Comparison of ENCODE assay signal across 7 mouse cellular contexts in genomic region chr7:19272173-19272764, GRCm38 (mm10). TPM values are rescaled to one million over a fixed set of nuclear protein-coding genes. Genes with fewer than 3 reads are reported as not detected.
DNase-seq lines count a peak whose midpoint lies in the region; ATAC-seq and TF ChIP-seq lines count a peak whose summit lies in the region.

No protein-coding gene starts in this region.

- peaks cover 7 to 9% of the 10 kb centered on the region in 2 experiments; a peak in 2 of 4 replicates for H3K4me1 ChIP-seq in ES-E14 (ENCODE audit: control insufficient read depth in 2 of 2, insufficient read depth in 2 of 2, low read length in 2 of 2, poor library complexity in 1 of 2)
- H3K4me1 ChIP-seq in embryonic facial prominence, embryonic 14.5 days (ENCODE audit: control insufficient read depth, insufficient read depth, low read length), result peaks cover 14% of the 10 kb centered on the region; the same call in 1 of the 2 replicates
- H3K4me1 ChIP-seq in limb, embryonic 11.5 days (ENCODE audit: control insufficient read depth, insufficient read depth, low read length), result peaks cover 17% of the 10 kb centered on the region
- peaks cover 13% of the 10 kb centered on the region for H3K4me1 ChIP-seq in midbrain, embryonic 11.5 days (ENCODE audit: control insufficient read depth, insufficient read depth, low read length)

- intact Hi-C loops in heart, postnatal 36 days (cut with DNase I), result no loop called here

- DNase-seq in ES-E14 (ENCODE audit: low read depth, low spot score), result peak; percentile 86
- DNase-seq in adrenal gland, postnatal 14 days, result peak; percentile 87
- DNase-seq in embryonic facial prominence, embryonic 14.5 days (ENCODE audit: low spot score), result peak; percentile 88
- peak; percentile 70 to 73 for DNase-seq in heart, postnatal 36 days
- peak; percentile 88 for DNase-seq in limb, embryonic 11.5 days (ENCODE audit: low spot score)
- peak; percentile 96 for DNase-seq in midbrain, embryonic 11.5 days (ENCODE audit: low spot score, missing footprints)
- peak; percentile 92 for DNase-seq in splenic B cell, adult 2 months (ENCODE audit: low read depth, low spot score)

- in situ Hi-C loops in ES-E14 (cut with MboI; ENCODE audit: low sequenced_read_pairs in 2 of 2, unreplicated experiment in 2 of 2), result no loop called here

- WGBS in embryonic facial prominence, embryonic 14.5 days, result under 1% methylated on average over 26 of the region's 36 CpGs
- under 1% methylated on average over 36 of the region's 36 CpGs for WGBS in limb, embryonic 11.5 days
- under 1% methylated on average over 36 of the region's 36 CpGs for WGBS in midbrain, embryonic 11.5 days

- no peaks in the 10 kb centered on the region for H3K9me3 ChIP-seq in ES-E14 (ENCODE audit: control insufficient read depth, insufficient read depth, low read depth, low read length)
- H3K9me3 ChIP-seq in embryonic facial prominence, embryonic 14.5 days (ENCODE audit: control insufficient read depth, low read length), result no peaks in the 10 kb centered on the region
- H3K9me3 ChIP-seq in limb, embryonic 11.5 days (ENCODE audit: control insufficient read depth, low read length), result no peaks in the 10 kb centered on the region
- no peaks in the 10 kb centered on the region for H3K9me3 ChIP-seq in midbrain, embryonic 11.5 days (ENCODE audit: control insufficient read depth, low read length)

- peak overlapping the region; percentile 86 to 98 for H3K4me3 ChIP-seq in ES-E14 (ENCODE audit: insufficient read depth in 1 of 2, low read depth in 1 of 2, low read length in 2 of 2, poor library complexity in 1 of 2, severe bottlenecking in 1 of 2)
- peak overlapping the region; percentile 83 for H3K4me3 ChIP-seq in embryonic facial prominence, embryonic 14.5 days (ENCODE audit: low read depth, low read length)
- peak overlapping the region; percentile 89 for H3K4me3 ChIP-seq in limb, embryonic 11.5 days (ENCODE audit: low read depth, low read length)
- peak overlapping the region; percentile 96 for H3K4me3 ChIP-seq in midbrain, embryonic 11.5 days (ENCODE audit: low read depth, low read length)

- peak; percentile 71 for ATAC-seq in embryonic facial prominence, embryonic 14.5 days (ENCODE audit: low read depth)
- peak; percentile 74 for ATAC-seq in limb, embryonic 11.5 days (ENCODE audit: insufficient number of reproducible peaks, low FRiP score, low TSS enrichment, low read depth)
- peak; percentile 76 for ATAC-seq in midbrain, embryonic 11.5 days (ENCODE audit: low FRiP score)

- peak overlapping the region; percentile 98 for H3K4me2 ChIP-seq in embryonic facial prominence, embryonic 14.5 days (ENCODE audit: low read depth, low read length)
- H3K4me2 ChIP-seq in limb, embryonic 11.5 days (ENCODE audit: low read depth, severe bottlenecking), result peak overlapping the region; percentile 99
- H3K4me2 ChIP-seq in midbrain, embryonic 11.5 days, result peak overlapping the region; percentile 97

- H3K9ac ChIP-seq in ES-E14 (ENCODE audit: insufficient read depth, low read depth, low read length, poor library complexity, severe bottlenecking), result peak overlapping the region; percentile 98
- peak overlapping the region; percentile 81 for H3K9ac ChIP-seq in embryonic facial prominence, embryonic 14.5 days (ENCODE audit: low read depth, low read length)
- peak overlapping the region; percentile 70 for H3K9ac ChIP-seq in limb, embryonic 11.5 days (ENCODE audit: low read length)
- H3K9ac ChIP-seq in midbrain, embryonic 11.5 days (ENCODE audit: low read length), result peak overlapping the region; percentile 85

- H3K27me3 ChIP-seq in embryonic facial prominence, embryonic 14.5 days (replicated peaks; ENCODE audit: control insufficient read depth, insufficient read depth, low read length), result no peaks in the 10 kb centered on the region
- no peaks in the 10 kb centered on the region for H3K27me3 ChIP-seq in limb, embryonic 11.5 days (ENCODE audit: control insufficient read depth, insufficient read depth, low read length)
- no peaks in the 10 kb centered on the region for H3K27me3 ChIP-seq in midbrain, embryonic 11.5 days (ENCODE audit: control insufficient read depth, insufficient read depth, low read length)
- H3K27me3 ChIP-seq in splenic B cell, adult 2 months (ENCODE audit: control insufficient read depth, insufficient read depth, low read length, poor library complexity, severe bottlenecking), result no peaks in the 10 kb centered on the region

- H3K27ac ChIP-seq in ES-E14 (ENCODE audit: insufficient read depth, low read depth, low read length, poor library complexity, severe bottlenecking), result peak overlapping the region; percentile 100
- peak overlapping the region; percentile 87 for H3K27ac ChIP-seq in embryonic facial prominence, embryonic 14.5 days (replicated peaks; ENCODE audit: low read depth, low read length)
- peak overlapping the region; percentile 63 for H3K27ac ChIP-seq in limb, embryonic 11.5 days (replicated peaks; ENCODE audit: low read depth, low read length)
- H3K27ac ChIP-seq in midbrain, embryonic 11.5 days (ENCODE audit: low read depth, low read length), result peak overlapping the region; percentile 61

- H3K36me3 ChIP-seq in ES-E14 (ENCODE audit: control insufficient read depth, insufficient read depth, low read length, poor library complexity, severe bottlenecking), result peaks cover 10% of the 10 kb centered on the region; the same call in 1 of the 2 replicates
- peaks cover 7% of the 10 kb centered on the region for H3K36me3 ChIP-seq in embryonic facial prominence, embryonic 14.5 days (ENCODE audit: control insufficient read depth, insufficient read depth, low read length)
- H3K36me3 ChIP-seq in limb, embryonic 11.5 days (ENCODE audit: control insufficient read depth, insufficient read depth, low read length), result no peaks in the 10 kb centered on the region
- no peaks in the 10 kb centered on the region for H3K36me3 ChIP-seq in midbrain, embryonic 11.5 days (ENCODE audit: control insufficient read depth, insufficient read depth, low read length)
- no peaks in the 10 kb centered on the region for H3K36me3 ChIP-seq in splenic B cell, adult 2 months (ENCODE audit: control insufficient read depth, insufficient read depth, low read length, poor library complexity, severe bottlenecking)

TF ChIP-seq in ES-E14, 5 proteins besides CTCF, POLR2A, EP300 and RAD21:
- TF ChIP-seq HCFC1 (IDR thresholded peaks at IDR 0.05; ENCODE audit: borderline replicate concordance, insufficient read depth, low read length) (0 out of 2 replicates have a peak, but pooled peaks have one; percentile 28), ZNF384 (IDR thresholded peaks at IDR 0.05; ENCODE audit: low read depth, low read length) (no peak), CHD2 (IDR thresholded peaks at IDR 0.05; ENCODE audit: low read depth, low read length) (no peak), ZC3H11A (IDR thresholded peaks at IDR 0.05; ENCODE audit: borderline replicate concordance, low read depth, low read length) (no peak)

RNA-seq across cellular contexts. Expression of gene Vasp, which starts 0.7 kb away (rescaled TPM):
- 92.5 and 108 TPM in 2 replicates for total RNA-seq in ES-E14 (2012; rRNA removed)
- total RNA-seq in adrenal gland, postnatal 14 days (2021), result 62.0 and 79.0 TPM in 2 replicates
- 70.0 and 70.7 TPM in 2 replicates for polyA plus RNA-seq in embryonic facial prominence, embryonic 14.5 days (2014; fragmentation: Nextera tagmentation; extraction: Ambion mirVana)
- total RNA-seq in heart, postnatal 36 days (2021), result 10 to 100 TPM; 32.6 to 36.1 TPM
- 62.3 and 65.6 TPM in 2 replicates for polyA plus RNA-seq in limb, embryonic 11.5 days (2014; fragmentation: Nextera tagmentation; extraction: Ambion mirVana)
- 46.0 and 46.9 TPM in 2 replicates for polyA plus RNA-seq in midbrain, embryonic 11.5 days (2014; fragmentation: Nextera tagmentation; extraction: Ambion mirVana)

RNA-seq across cellular contexts. Expression of gene Ppm1n, which starts 7.6 kb away (rescaled TPM):
- 2.9 and 9.7 TPM in 2 replicates for total RNA-seq in ES-E14 (2012; rRNA removed)
- 0.19 TPM in 1 of 2 replicates, not detected in the other for total RNA-seq in adrenal gland, postnatal 14 days (2021)
- 0.49 TPM in 1 of 2 replicates, not detected in the other for polyA plus RNA-seq in embryonic facial prominence, embryonic 14.5 days (2014; fragmentation: Nextera tagmentation; extraction: Ambion mirVana)
- total RNA-seq in heart, postnatal 36 days (2021), result not detected
- 0.24 TPM in 1 of 2 replicates, not detected in the other for polyA plus RNA-seq in limb, embryonic 11.5 days (2014; fragmentation: Nextera tagmentation; extraction: Ambion mirVana)
- polyA plus RNA-seq in midbrain, embryonic 11.5 days (2014; fragmentation: Nextera tagmentation; extraction: Ambion mirVana), result 0.18 and 0.50 TPM in 2 replicates

RNA-seq across cellular contexts. Expression of gene Rtn2, which starts 10.2 kb away (rescaled TPM):
- 9.9 and 10.8 TPM in 2 replicates for total RNA-seq in ES-E14 (2012; rRNA removed)
- total RNA-seq in adrenal gland, postnatal 14 days (2021), result 6.0 and 7.9 TPM in 2 replicates
- polyA plus RNA-seq in embryonic facial prominence, embryonic 14.5 days (2014; fragmentation: Nextera tagmentation; extraction: Ambion mirVana), result 53.7 and 57.0 TPM in 2 replicates
- total RNA-seq in heart, postnatal 36 days (2021), result 100 to 1,000 TPM; 137 to 148 TPM
- 9.0 and 10.0 TPM in 2 replicates for polyA plus RNA-seq in limb, embryonic 11.5 days (2014; fragmentation: Nextera tagmentation; extraction: Ambion mirVana)
- 48.5 and 53.2 TPM in 2 replicates for polyA plus RNA-seq in midbrain, embryonic 11.5 days (2014; fragmentation: Nextera tagmentation; extraction: Ambion mirVana)

RNA-seq across cellular contexts. Expression of gene Fosb, which starts 37.6 kb away (rescaled TPM):
- total RNA-seq in ES-E14 (2012; rRNA removed), result 5.8 and 6.3 TPM in 2 replicates
- total RNA-seq in adrenal gland, postnatal 14 days (2021), result 2.1 and 22.4 TPM in 2 replicates
- polyA plus RNA-seq in embryonic facial prominence, embryonic 14.5 days (2014; fragmentation: Nextera tagmentation; extraction: Ambion mirVana), result 0.15 and 0.28 TPM in 2 replicates
- total RNA-seq in heart, postnatal 36 days (2021), result under 1 TPM; 0.14 to 0.86 TPM
- 0.06 TPM in 1 of 2 replicates, not detected in the other for polyA plus RNA-seq in limb, embryonic 11.5 days (2014; fragmentation: Nextera tagmentation; extraction: Ambion mirVana)
- polyA plus RNA-seq in midbrain, embryonic 11.5 days (2014; fragmentation: Nextera tagmentation; extraction: Ambion mirVana), result 0.04 TPM in 1 of 2 replicates, not detected in the other

RNA-seq across cellular contexts. Expression of gene Opa3, which starts 44.1 kb away (rescaled TPM):
- 12.6 and 15.8 TPM in 2 replicates for total RNA-seq in ES-E14 (2012; rRNA removed)
- 27.5 and 28.5 TPM in 2 replicates for total RNA-seq in adrenal gland, postnatal 14 days (2021)
- 29.7 and 30.2 TPM in 2 replicates for polyA plus RNA-seq in embryonic facial prominence, embryonic 14.5 days (2014; fragmentation: Nextera tagmentation; extraction: Ambion mirVana)
- total RNA-seq in heart, postnatal 36 days (2021), result 10 to 100 TPM; 53.9 to 62.9 TPM
- polyA plus RNA-seq in limb, embryonic 11.5 days (2014; fragmentation: Nextera tagmentation; extraction: Ambion mirVana), result 42.9 and 43.2 TPM in 2 replicates
- 42.4 and 44.0 TPM in 2 replicates for polyA plus RNA-seq in midbrain, embryonic 11.5 days (2014; fragmentation: Nextera tagmentation; extraction: Ambion mirVana)

Comparison
In these comparisons a context has a peak if more than half of its experiments do, and no peak if none do; other contexts are left out.
1. Peak in every context shown above with its lines: DNase-seq, ATAC-seq, H3K4me3 ChIP-seq and H3K27ac ChIP-seq.
2. RNA of gene Rtn2, which starts 10.2 kb away (total RNA-seq): 137 to 148 TPM in heart, postnatal 36 days; 9.9 to 10.8 TPM in ES-E14 and 6.0 to 7.9 TPM in adrenal gland, postnatal 14 days; every median in the first group is over 10 times any median in the second.